ENCODE assay signal across 27 mouse cellular contexts in the genomic region with DNA sequence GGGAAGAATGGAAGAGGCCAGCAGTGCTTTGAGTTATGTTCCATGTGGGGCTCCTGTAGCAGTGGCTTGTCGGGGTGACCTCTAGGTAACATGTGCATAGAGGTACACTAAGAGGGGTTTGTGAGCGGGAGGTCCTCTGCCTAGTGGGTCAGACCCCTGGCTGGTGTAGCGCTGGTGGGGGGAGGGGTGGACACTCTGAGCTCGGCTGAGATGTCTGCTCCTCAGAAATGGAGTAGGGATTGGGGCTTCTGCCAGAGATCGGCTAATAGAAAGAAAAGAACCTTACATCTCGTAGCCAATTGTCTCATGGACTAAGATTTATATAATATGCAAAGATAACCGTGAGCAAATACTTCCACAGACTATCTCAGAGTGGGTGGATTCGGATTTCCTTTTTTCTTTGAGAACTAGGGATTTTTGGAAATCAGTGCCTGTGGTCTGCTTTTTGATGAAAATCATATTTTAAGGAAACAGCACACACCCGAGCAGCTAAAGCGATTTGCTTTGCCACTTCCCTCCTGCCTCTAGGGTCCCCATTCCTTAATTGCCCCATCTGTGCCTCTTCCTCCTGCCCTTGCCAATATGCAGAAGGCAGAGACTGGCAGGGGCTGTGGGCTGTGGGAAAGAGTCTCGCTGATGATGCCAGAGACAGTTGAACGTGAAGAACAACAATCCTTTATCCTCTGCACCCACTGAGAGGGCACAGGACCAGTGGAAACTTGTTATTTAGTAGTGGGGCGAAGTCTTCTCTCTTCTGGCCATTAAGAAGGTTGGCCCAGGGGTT. TPM values are rescaled to one million over a fixed set of nuclear protein-coding genes. Genes with fewer than 3 reads are reported as not detected.
DNase-seq lines count a peak whose midpoint lies in the region; ATAC-seq lines count a peak whose summit lies in the region.
"Had no signal": no experiment of that assay in that cellular context is flagged by ENCODE, and none has a peak within 500 bp of the region (broad histone marks: within the 10 kb centered on the region; RNA-seq: fewer than 3 reads in every experiment).

No protein-coding gene starts in this region.

- H3K9me3 ChIP-seq in hindbrain, embryonic 12.5 days (replicated peaks): no peaks in the 10 kb centered on the region
- H3K9me3 ChIP-seq in hindbrain, embryonic 10.5 days: no peaks in the 10 kb centered on the region
- no peaks in the 10 kb centered on the region for H3K9me3 ChIP-seq in neural tube, embryonic 13.5 days
- H3K9me3 ChIP-seq: embryonic facial prominence, embryonic 12.5 days; heart, embryonic 10.5 days; limb, embryonic 12.5 days had no signal

- WGBS in hindbrain, embryonic 12.5 days: 47% methylated on average over 13 of the region's 13 CpGs
- WGBS in hindbrain, embryonic 10.5 days: 57% methylated on average over 13 of the region's 13 CpGs
- 34% methylated on average over 13 of the region's 13 CpGs for WGBS in neural tube, embryonic 13.5 days

- peak; percentile 76 to 83 for DNase-seq in cerebellum, postnatal 10 days
- no peak for DNase-seq in cerebellum, adult 11 months
- DNase-seq in hindbrain, embryonic 10.5 days (ENCODE audit: low spot score): no peak
- DNase-seq in neural tube, embryonic 10.5 days (ENCODE audit: extremely low spot score, low spot score): no peak
- no peak for DNase-seq in lung, adult 18-20 months
- DNase-seq: adrenal gland, adult 8-10 months; cerebellum, adult 9-10 months; gastrocnemius, adult 2 months; kidney, adult 9 months; kidney, postnatal 14 days; lung, adult 2 months; lung, postnatal 14 days; retina, postnatal 1 day; right cerebral cortex, postnatal 25 days; spleen, adult 18-20 months had no signal

- H3K36me3 ChIP-seq in hindbrain, embryonic 12.5 days: no peaks in the 10 kb centered on the region
- H3K36me3 ChIP-seq in hindbrain, embryonic 10.5 days: no peaks in the 10 kb centered on the region
- no peaks in the 10 kb centered on the region for H3K36me3 ChIP-seq in neural tube, embryonic 13.5 days
- H3K36me3 ChIP-seq: embryonic facial prominence, embryonic 12.5 days; heart, embryonic 10.5 days; limb, embryonic 12.5 days had no signal

- no peak overlapping the region for H3K4me2 ChIP-seq in hindbrain, embryonic 12.5 days (replicated peaks)
- no peak overlapping the region for H3K4me2 ChIP-seq in neural tube, embryonic 13.5 days
- H3K4me2 ChIP-seq: embryonic facial prominence, embryonic 12.5 days; limb, embryonic 12.5 days; liver, embryonic 11.5 days had no signal

- H3K4me1 ChIP-seq in hindbrain, embryonic 12.5 days: peaks cover 27% of the 10 kb centered on the region
- H3K4me1 ChIP-seq in hindbrain, embryonic 10.5 days (replicated peaks): peaks cover 35% of the 10 kb centered on the region
- H3K4me1 ChIP-seq in neural tube, embryonic 13.5 days (replicated peaks): peaks cover 30% of the 10 kb centered on the region

- 0 out of 2 replicates have a peak overlapping the region, but pooled peaks have one; percentile 12 for H3K27ac ChIP-seq in hindbrain, embryonic 12.5 days
- H3K27ac ChIP-seq in hindbrain, embryonic 10.5 days: no peak overlapping the region
- peak overlapping the region; percentile 62 for H3K27ac ChIP-seq in neural tube, embryonic 13.5 days (replicated peaks)
- H3K27ac ChIP-seq: embryonic facial prominence, embryonic 12.5 days; gastrocnemius, adult 2 months; heart, embryonic 10.5 days; limb, embryonic 12.5 days had no signal

- H3K4me3 ChIP-seq in hindbrain, embryonic 12.5 days: no peak overlapping the region
- H3K4me3 ChIP-seq in hindbrain, embryonic 10.5 days: no peak overlapping the region
- no peak overlapping the region for H3K4me3 ChIP-seq in neural tube, embryonic 13.5 days
- H3K4me3 ChIP-seq: embryonic facial prominence, embryonic 12.5 days; gastrocnemius, adult 2 months; heart, embryonic 10.5 days; limb, embryonic 12.5 days had no signal

- no peak overlapping the region for H3K9ac ChIP-seq in hindbrain, embryonic 12.5 days
- no peak overlapping the region for H3K9ac ChIP-seq in neural tube, embryonic 13.5 days
- H3K9ac ChIP-seq: embryonic facial prominence, embryonic 12.5 days; limb, embryonic 12.5 days had no signal

- H3K27me3 ChIP-seq in hindbrain, embryonic 12.5 days: peaks cover 10% of the 10 kb centered on the region
- H3K27me3 ChIP-seq in hindbrain, embryonic 10.5 days (ENCODE audit: insufficient read depth, poor library complexity, severe bottlenecking): peaks cover 25% of the 10 kb centered on the region; the same call in 1 of the 2 replicates
- H3K27me3 ChIP-seq in neural tube, embryonic 13.5 days: no peaks in the 10 kb centered on the region
- H3K27me3 ChIP-seq: embryonic facial prominence, embryonic 12.5 days had no signal

- ATAC-seq in hindbrain, embryonic 12.5 days (ENCODE audit: low FRiP score): no peak
- peak; percentile 53; the same call in 1 of the 2 replicates for ATAC-seq in neural tube, embryonic 13.5 days (ENCODE audit: low read depth)
- no peak for ATAC-seq in megakaryocyte-erythroid progenitor cell, adult 5-6 weeks (replicated peaks; ENCODE audit: low FRiP score, low TSS enrichment, poor library complexity, severe bottlenecking)
- ATAC-seq: activated CD4-positive, CD25-positive, alpha-beta regulatory T cell, adult 4 months; intestine, embryonic 16.5 days had no signal

RNA-seq across cellular contexts. Expression of gene Gm45623, which starts 9.0 kb away (rescaled TPM):
- 0.21 TPM in 1 of 2 replicates, not detected in the other for polyA plus RNA-seq in hindbrain, embryonic 12.5 days (2016; fragmentation: Nextera tagmentation; extraction: Ambion mirVana)
- 0.21 TPM in 1 of 2 replicates, not detected in the other for polyA plus RNA-seq in hindbrain, embryonic 10.5 days (2016; fragmentation: Nextera tagmentation; extraction: Ambion mirVana)
- 1.0 and 1.6 TPM in 2 replicates for polyA plus RNA-seq in neural tube, embryonic 13.5 days (2015; fragmentation: Nextera tagmentation; extraction: Ambion mirVana)
- total RNA-seq in megakaryocyte-erythroid progenitor cell, adult 5-6 weeks (2014; fragmentation: Nextera tagmentation): not detected in 2 replicates
- not detected in 2 replicates for total RNA-seq in megakaryocyte-erythroid progenitor cell, adult 5-6 weeks (2017)
- total RNA-seq: adrenal gland, adult 8-10 months; gastrocnemius, adult 2 months; hematopoietic stem cell, adult 5-6 weeks; megakaryocyte progenitor cell, adult 5-6 weeks had no signal
- polyA plus RNA-seq: activated CD4-positive, CD25-positive, alpha-beta regulatory T cell, adult 4 months; heart, postnatal 0 days; limb, embryonic 12.5 days; liver, embryonic 11.5 days had no signal

RNA-seq across cellular contexts. Expression of gene Smad5, which starts 59.8 kb away (rescaled TPM):
- polyA plus RNA-seq in hindbrain, embryonic 12.5 days (2016; fragmentation: Nextera tagmentation; extraction: Ambion mirVana): 38.8 and 41.4 TPM in 2 replicates
- polyA plus RNA-seq in hindbrain, embryonic 10.5 days (2016; fragmentation: Nextera tagmentation; extraction: Ambion mirVana): 31.4 and 34.4 TPM in 2 replicates
- 22.7 and 25.7 TPM in 2 replicates for polyA plus RNA-seq in neural tube, embryonic 13.5 days (2015; fragmentation: Nextera tagmentation; extraction: Ambion mirVana)
- total RNA-seq in megakaryocyte-erythroid progenitor cell, adult 5-6 weeks (2014; fragmentation: Nextera tagmentation): 27.7 and 28.8 TPM in 2 replicates
- total RNA-seq in megakaryocyte-erythroid progenitor cell, adult 5-6 weeks (2017): 22.7 and 23.9 TPM in 2 replicates

Comparison
In these comparisons a context has a peak if more than half of its experiments do, and no peak if none do; other contexts are left out.
1. DNase-seq: peak in cerebellum, postnatal 10 days (2 of 2); none in cerebellum, adult 11 months (single experiment), hindbrain, embryonic 10.5 days (single experiment), neural tube, embryonic 10.5 days (single experiment) and lung, adult 18-20 months (0 of 2).